ENCODE assay signal across 8 mouse cellular contexts in the genomic region with DNA sequence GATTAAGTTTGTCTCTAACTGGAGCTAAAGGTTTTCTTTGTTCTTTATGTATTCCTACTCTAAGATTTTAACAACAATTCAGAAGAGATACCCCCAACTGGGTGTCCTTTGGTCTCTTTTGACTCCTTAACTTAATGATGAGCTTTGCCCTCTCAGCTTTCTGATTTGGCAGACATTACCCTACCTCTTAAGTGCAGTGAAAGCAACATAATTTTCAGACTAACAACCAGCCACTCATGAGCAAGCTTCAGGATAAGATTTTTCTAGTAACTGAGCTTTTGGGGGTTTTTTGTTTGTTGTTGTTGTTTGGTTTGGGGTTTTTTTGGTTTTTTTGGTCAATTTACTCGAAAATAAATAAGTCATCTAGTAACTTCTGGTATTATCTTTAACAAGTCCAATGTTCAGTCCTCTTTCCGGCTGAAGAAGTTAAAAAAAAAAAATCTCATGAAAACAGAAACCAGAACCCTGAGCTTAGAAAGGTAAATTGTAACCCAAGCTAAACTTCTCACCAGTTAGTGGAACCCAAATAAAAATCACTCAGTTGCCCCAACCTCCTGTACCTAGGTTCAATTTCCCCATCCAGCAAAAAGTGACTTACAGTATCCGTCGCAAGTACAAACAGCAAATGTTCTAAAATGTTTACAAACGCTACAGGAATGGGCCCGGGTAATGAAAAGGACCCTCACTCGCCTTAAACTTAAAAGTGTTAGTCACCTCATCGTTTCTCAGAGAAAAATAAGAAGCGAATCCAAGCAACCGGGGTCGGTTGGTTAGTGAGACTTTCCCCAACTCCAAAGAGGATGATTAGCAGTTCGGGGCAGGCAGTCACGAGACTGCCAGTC. TPM values are rescaled to one million over a fixed set of nuclear protein-coding genes. Genes with fewer than 3 reads are reported as not detected.
A peak's percentile ranks its signal among the peaks of the same experiment; 100 is the strongest.
DNase-seq lines count a peak whose midpoint lies in the region; ATAC-seq and TF ChIP-seq lines count a peak whose summit lies in the region.

No protein-coding gene starts in this region.

- peak overlapping the region; percentile 92 to 97 (median 92) for H3K4me3 ChIP-seq in CH12.LX (replicated peaks in 1 of 3; ENCODE audit: low read depth in 2 of 3, low read length in 2 of 3, poor library complexity in 1 of 3)
- H3K4me3 ChIP-seq in heart, postnatal 0 days (ENCODE audit: low read depth, low read length) = peak overlapping the region; percentile 87
- peak overlapping the region; percentile 96 for H3K4me3 ChIP-seq in liver, embryonic 15.5 days (replicated peaks)

- no peaks in the 10 kb centered on the region for H3K9me3 ChIP-seq in CH12.LX (replicated peaks; ENCODE audit: low read length)
- H3K9me3 ChIP-seq in heart, postnatal 0 days (replicated peaks; ENCODE audit: control insufficient read depth, low read length) = no peaks in the 10 kb centered on the region
- no peaks in the 10 kb centered on the region for H3K9me3 ChIP-seq in liver, embryonic 15.5 days (replicated peaks)

- TF ChIP-seq EP300 in CH12.LX (IDR thresholded peaks at IDR 0.05; ENCODE audit: low read length) = 0 out of 2 replicates have a peak, but pooled peaks have one; percentile 6
- TF ChIP-seq EP300 in heart, postnatal 0 days (IDR thresholded peaks at IDR 0.05; ENCODE audit: low read depth) = no peak

- in situ Hi-C loops in CH12.LX (cut with MboI; ENCODE audit: low pct_ligation_motif_present, low pct_unique_long_range_greater_than_20kb, low sequenced_read_pairs) = no loop called here

- H3K27ac ChIP-seq in CH12.LX (ENCODE audit: insufficient read depth, low read depth) = peak overlapping the region; percentile 63; the same call in 1 of the 2 replicates
- peak overlapping the region; percentile 99 for H3K27ac ChIP-seq in heart, postnatal 0 days (ENCODE audit: low read depth)
- H3K27ac ChIP-seq in liver, embryonic 15.5 days (replicated peaks) = peak overlapping the region; percentile 100

- no peak for TF ChIP-seq POLR2A in CH12.LX (IDR thresholded peaks at IDR 0.05; ENCODE audit: low read depth, low read length)

- no peak for TF ChIP-seq RAD21 in CH12.LX (IDR thresholded peaks at IDR 0.05; ENCODE audit: low read depth, low read length)

- H3K36me3 ChIP-seq in CH12.LX (replicated peaks in 1 of 2; ENCODE audit: control insufficient read depth in 1 of 2, insufficient read depth in 1 of 2, low read length in 1 of 2) = peaks cover 0 to 20% of the 10 kb centered on the region in 2 experiments
- H3K36me3 ChIP-seq in heart, postnatal 0 days (replicated peaks; ENCODE audit: control insufficient read depth, insufficient read depth, low read length) = no peaks in the 10 kb centered on the region
- no peaks in the 10 kb centered on the region for H3K36me3 ChIP-seq in liver, embryonic 15.5 days (replicated peaks)

- peaks cover 2 to 35% of the 10 kb centered on the region in 2 experiments; a peak in 2 of 4 replicates for H3K4me1 ChIP-seq in CH12.LX (ENCODE audit: control insufficient read depth in 1 of 2, insufficient read depth in 2 of 2)
- peaks cover 8% of the 10 kb centered on the region; the same call in 1 of the 2 replicates for H3K4me1 ChIP-seq in heart, postnatal 0 days (ENCODE audit: control insufficient read depth, insufficient read depth)
- peaks cover 60% of the 10 kb centered on the region for H3K4me1 ChIP-seq in liver, embryonic 15.5 days (replicated peaks)

- no peaks in the 10 kb centered on the region for H3K27me3 ChIP-seq in CH12.LX (replicated peaks)
- no peaks in the 10 kb centered on the region for H3K27me3 ChIP-seq in heart, postnatal 0 days (ENCODE audit: control insufficient read depth, insufficient read depth, low read length)
- no peaks in the 10 kb centered on the region for H3K27me3 ChIP-seq in liver, embryonic 15.5 days

- H3K4me2 ChIP-seq in CH12.LX (ENCODE audit: insufficient read depth, low read depth, poor library complexity, severe bottlenecking) = peak overlapping the region; percentile 98
- H3K4me2 ChIP-seq in heart, postnatal 0 days (ENCODE audit: low read depth, low read length) = peak overlapping the region; percentile 80
- H3K4me2 ChIP-seq in liver, embryonic 15.5 days = peak overlapping the region; percentile 85

- no peak for ATAC-seq in heart, postnatal 0 days (ENCODE audit: insufficient read depth, low read depth)
- ATAC-seq in liver, embryonic 15.5 days (ENCODE audit: insufficient read depth) = no peak

- peak overlapping the region; percentile 95 for H3K9ac ChIP-seq in CH12.LX (ENCODE audit: insufficient read depth, low read depth)
- H3K9ac ChIP-seq in heart, postnatal 0 days (replicated peaks; ENCODE audit: low read depth, low read length) = peak overlapping the region; percentile 95
- H3K9ac ChIP-seq in liver, embryonic 15.5 days = peak overlapping the region; percentile 99

- peak; percentile 27 for DNase-seq in heart, adult 11 months
- no peak for DNase-seq in heart, postnatal 4 days
- DNase-seq in CH12.LX (ENCODE audit: extremely low read depth) = no peak
- DNase-seq in heart, postnatal 0 days (ENCODE audit: low spot score) = no peak
- DNase-seq in cerebellum, adult 8-10 months = no peak
- no peak for DNase-seq in gastrocnemius, adult 18-20 months (ENCODE audit: low spot score)
- DNase-seq in Muller cell, postnatal 12 days (ENCODE audit: inconsistent ontology term) = no peak

- H3K79me2 ChIP-seq in CH12.LX (replicated peaks; ENCODE audit: control insufficient read depth, extremely low read depth, insufficient read depth, poor library complexity, severe bottlenecking) = peaks cover 46% of the 10 kb centered on the region

- 2% methylated on average over 13 of the region's 13 CpGs for WGBS in heart, postnatal 0 days
- WGBS in liver, embryonic 15.5 days (ENCODE audit: insufficient replicate concordance) = 1% methylated on average over 13 of the region's 13 CpGs

- no peak for TF ChIP-seq CTCF in CH12.LX (conservative IDR thresholded peaks at IDR 0.05 in 1 of 2, IDR thresholded peaks at IDR 0.05 in 1 of 2; ENCODE audit: low read depth in 2 of 2, low read length in 2 of 2)
- no peak for TF ChIP-seq CTCF in heart, postnatal 0 days (IDR thresholded peaks at IDR 0.05; ENCODE audit: low read depth)

- dilution Hi-C loops in CH12.LX (cut with MboI; ENCODE audit: extremely low pct_ligation_motif_present, extremely low pct_unique_long_range_greater_than_20kb, low sequenced_read_pairs) = no loop called here

TF ChIP-seq in CH12.LX, 34 proteins besides CTCF, POLR2A, EP300 and RAD21:
- TF ChIP-seq IRF4 (IDR thresholded peaks at IDR 0.05; ENCODE audit: low read depth, low read length) (no peak), PAX5 (IDR thresholded peaks at IDR 0.05; ENCODE audit: low read length) (no peak), USF2 (conservative IDR thresholded peaks at IDR 0.05; ENCODE audit: low read depth, low read length) (no peak), ZNF384 (IDR thresholded peaks at IDR 0.05; ENCODE audit: low read depth, low read length) (peak; percentile 40; the same call in 1 of the 2 replicates), BHLHE40 (IDR thresholded peaks at IDR 0.05; ENCODE audit: low read depth, low read length) (peak; percentile 90)
TF ChIP-seq in CH12.LX: peak in this region for 2.

RNA-seq across cellular contexts. Expression of a gene that starts 19.8 kb away (rescaled TPM):
- total RNA-seq in heart, postnatal 4 days (2021) = 10 to 100 TPM; 57.9 to 66.3 TPM
- total RNA-seq in CH12.LX (2012; rRNA removed) = 30.3 and 31.1 TPM in 2 replicates
- 46.9 and 47.0 TPM in 2 replicates for total RNA-seq in CH12.LX (2014; rRNA removed)
- polyA plus RNA-seq in CH12.LX (2012; ENCODE audit: insufficient read length, low read depth) = 35.2 and 54.4 TPM in 2 replicates
- total RNA-seq in heart, postnatal 0 days (2014; rRNA removed; ENCODE audit: low replicate concordance) = 70.9 and 130 TPM in 2 replicates
- polyA plus RNA-seq in heart, postnatal 0 days (2015; fragmentation: Nextera tagmentation; extraction: Ambion mirVana) = 60.7 and 62.3 TPM in 2 replicates
- 37.6 and 41.7 TPM in 2 replicates for polyA plus RNA-seq in liver, embryonic 15.5 days (2015; fragmentation: Nextera tagmentation; extraction: Ambion mirVana)
- total RNA-seq in gastrocnemius, adult 18-20 months (2021) = 100 to 1,000 TPM in 1 of 2 experiments, 10 to 100 TPM in 1; 78.2 to 106 TPM

RNA-seq across cellular contexts. Expression of a gene that starts 36.5 kb away (rescaled TPM):
- under 1 TPM; 0.21 to 0.32 TPM for total RNA-seq in heart, postnatal 4 days (2021)
- total RNA-seq in CH12.LX (2012; rRNA removed) = not detected in 2 replicates
- not detected in 2 replicates for total RNA-seq in CH12.LX (2014; rRNA removed)
- not detected in 2 replicates for polyA plus RNA-seq in CH12.LX (2012; ENCODE audit: insufficient read length, low read depth)
- total RNA-seq in heart, postnatal 0 days (2014; rRNA removed; ENCODE audit: low replicate concordance) = not detected in 2 replicates
- polyA plus RNA-seq in heart, postnatal 0 days (2015; fragmentation: Nextera tagmentation; extraction: Ambion mirVana) = 0.14 and 0.15 TPM in 2 replicates
- 0.13 TPM in 2 replicates for polyA plus RNA-seq in liver, embryonic 15.5 days (2015; fragmentation: Nextera tagmentation; extraction: Ambion mirVana)
- not detected for total RNA-seq in gastrocnemius, adult 18-20 months (2021)

RNA-seq across cellular contexts. Expression of a gene that starts 49.5 kb away (rescaled TPM):
- 100 to 1,000 TPM; 896 to 908 TPM for total RNA-seq in heart, postnatal 4 days (2021)
- total RNA-seq in CH12.LX (2012; rRNA removed) (6,137 and 6,551 TPM in 2 replicates), CH12.LX (2014; rRNA removed) (6,202 and 6,508 TPM in 2 replicates)
- polyA plus RNA-seq in CH12.LX (2012; ENCODE audit: insufficient read length, low read depth) = 3,408 and 4,622 TPM in 2 replicates
- 1,343 and 1,533 TPM in 2 replicates for total RNA-seq in heart, postnatal 0 days (2014; rRNA removed; ENCODE audit: low replicate concordance)
- polyA plus RNA-seq in heart, postnatal 0 days (2015; fragmentation: Nextera tagmentation; extraction: Ambion mirVana) = 529 and 545 TPM in 2 replicates
- polyA plus RNA-seq in liver, embryonic 15.5 days (2015; fragmentation: Nextera tagmentation; extraction: Ambion mirVana) = 434 and 517 TPM in 2 replicates
- 100 to 1,000 TPM; 639 to 682 TPM for total RNA-seq in gastrocnemius, adult 18-20 months (2021)
